Mouse (Mus musculus): Measurements from ENCODE around the gene Trpm6.

The Trpm6 gene

DNA sequence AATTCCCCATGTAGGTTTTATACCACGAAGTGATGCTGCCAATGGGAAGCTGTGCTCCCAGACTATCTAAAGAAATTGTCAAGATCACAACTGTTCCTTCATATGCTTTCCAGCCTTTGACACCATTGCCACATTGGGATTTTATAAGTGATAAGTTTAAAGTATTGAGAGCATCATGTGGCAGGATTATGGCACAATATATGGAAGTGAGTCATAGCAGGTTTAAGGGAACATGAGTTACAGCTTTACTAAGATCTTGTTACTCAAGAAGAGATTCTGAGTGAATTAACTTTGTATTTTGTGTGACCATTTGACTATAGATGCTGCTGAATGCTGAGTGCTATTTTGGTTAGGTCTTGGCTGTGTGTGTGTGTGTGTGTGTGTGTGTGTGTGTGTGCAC lies 21.8 kb downstream of the Trpm6 start:
- DNase-seq (ENCODE audit: low spot score in 2 of 2) = no peak

DNA sequence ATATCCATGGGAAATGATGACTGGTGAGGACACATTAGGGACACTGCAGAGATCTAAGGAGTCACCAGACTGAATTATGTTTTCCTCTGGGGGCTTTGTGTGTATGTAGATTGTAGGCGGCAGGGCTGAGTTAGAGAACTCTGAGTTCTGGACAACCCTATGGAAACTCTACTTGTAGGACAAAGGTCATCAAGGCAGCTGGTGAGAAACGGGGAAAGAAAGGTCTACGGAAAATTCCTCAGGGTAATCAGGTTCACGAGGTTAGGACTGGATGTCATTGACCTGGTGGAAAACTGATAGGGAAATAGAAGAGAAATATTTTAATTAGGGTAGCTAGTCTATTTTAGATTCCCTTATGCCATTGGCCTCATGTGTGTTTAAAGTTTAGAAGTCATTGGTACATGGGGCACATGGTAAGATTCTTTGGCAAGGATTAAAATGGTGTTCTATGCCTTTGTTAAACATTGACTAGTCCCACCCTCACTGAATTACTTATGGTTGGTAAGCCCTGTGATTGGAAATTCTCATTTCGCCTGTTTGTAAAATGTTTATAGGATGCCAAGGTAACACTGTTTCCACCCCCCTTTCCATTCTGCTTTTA lies 23.2 kb downstream of the Trpm6 start:
- no peak for DNase-seq (ENCODE audit: low spot score in 2 of 2)

DNA sequence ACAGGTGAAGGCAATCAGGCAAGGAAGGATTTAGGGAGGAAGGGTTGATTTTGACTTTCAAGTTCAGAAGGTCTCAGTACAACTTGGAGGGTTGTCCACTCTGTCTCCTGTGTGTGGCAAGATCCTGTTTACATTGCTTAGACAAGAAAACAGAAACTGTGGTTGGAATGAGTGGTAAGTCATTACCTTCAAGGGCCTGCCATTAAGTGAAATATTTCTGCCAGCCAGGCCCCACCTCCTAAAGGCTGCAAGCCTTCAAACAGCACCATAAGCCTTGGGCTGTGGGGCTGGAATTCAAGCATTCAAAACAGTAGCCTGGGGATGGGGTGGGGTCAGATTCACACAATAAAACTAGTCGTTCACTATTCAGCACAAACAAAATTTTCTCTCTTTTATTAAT lies 24.3 kb downstream of the Trpm6 start:
- no peak for DNase-seq (ENCODE audit: low spot score in 2 of 2)

DNA sequence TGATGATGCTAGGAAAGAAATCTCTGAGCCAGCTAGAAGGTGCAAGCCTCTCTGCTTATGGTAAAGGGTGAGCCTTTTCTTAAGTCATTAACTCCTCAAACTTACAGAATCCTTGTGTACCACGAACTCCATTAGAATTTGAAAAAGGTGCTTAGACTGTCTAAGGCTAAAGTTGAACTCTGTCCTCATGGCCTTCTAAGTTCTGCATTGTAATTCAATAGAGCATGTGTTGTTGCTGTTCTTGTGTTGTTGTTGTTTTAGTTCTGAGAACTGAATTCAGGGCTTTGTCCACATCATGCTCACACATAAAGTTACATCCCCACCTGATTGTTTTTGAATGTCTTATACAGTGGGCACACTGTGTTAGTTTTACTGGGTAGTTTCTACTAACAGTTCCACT lies 49.9 kb downstream of the Trpm6 start:
- no peak for DNase-seq (ENCODE audit: low spot score in 2 of 2)

DNA sequence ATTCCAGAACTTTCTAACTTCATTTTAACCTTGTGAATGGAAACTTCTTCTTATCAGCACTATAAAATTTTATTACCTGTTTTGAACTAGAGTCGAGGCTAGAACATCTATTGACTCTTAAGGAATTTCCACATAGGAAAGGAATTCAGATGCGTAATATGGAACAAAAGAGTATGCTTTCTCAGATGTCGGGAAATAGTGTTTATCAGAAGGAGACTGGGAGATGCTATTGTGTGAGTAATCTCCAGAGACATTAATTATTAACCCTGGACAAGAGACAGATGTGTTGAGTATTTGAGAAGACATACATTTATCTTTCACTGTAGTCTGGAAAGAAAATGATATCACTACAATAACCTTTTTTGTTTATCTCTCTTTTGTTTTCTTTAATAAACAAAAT lies 61.5 kb downstream of the Trpm6 start:
- DNase-seq (ENCODE audit: low spot score in 2 of 2) = no peak

DNA sequence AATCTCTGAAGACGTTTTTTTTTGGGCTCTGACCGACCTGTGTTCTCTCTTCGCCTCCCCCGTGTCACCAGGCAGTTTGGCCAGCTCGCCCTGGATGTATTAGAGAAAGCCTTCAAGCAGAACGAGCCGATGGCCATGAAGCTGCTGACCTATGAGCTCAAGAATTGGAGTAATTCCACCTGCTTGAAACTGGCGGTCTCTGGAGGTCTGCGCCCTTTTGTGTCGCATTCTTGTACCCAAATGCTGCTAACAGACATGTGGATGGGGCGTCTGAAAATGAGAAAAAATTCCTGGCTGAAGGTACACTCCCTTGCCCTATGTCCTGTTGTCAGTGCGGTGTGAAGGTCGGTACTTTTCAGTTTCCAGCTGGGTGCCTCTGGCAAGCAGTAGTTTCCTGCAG lies 65.4 kb downstream of the Trpm6 start:
- no peak for DNase-seq (ENCODE audit: low spot score in 2 of 2)

DNA sequence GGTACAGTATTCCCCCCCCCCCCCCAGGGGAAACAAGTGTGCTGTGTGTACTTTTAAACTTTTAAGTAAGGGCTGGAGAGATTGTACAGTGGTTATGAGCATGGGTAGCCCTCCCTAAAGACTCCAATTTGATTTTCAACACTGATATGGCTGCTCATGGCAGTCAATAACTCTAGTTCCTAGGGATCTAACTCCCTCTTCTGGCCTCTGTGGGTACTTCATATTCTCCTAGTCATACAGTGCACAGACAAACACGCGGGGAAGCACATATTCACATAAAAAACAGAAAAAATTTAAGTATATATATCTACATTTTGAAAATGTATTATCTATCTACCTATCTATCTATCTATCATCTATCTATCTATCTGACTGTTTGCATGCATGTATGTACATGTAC lies 67.6 kb downstream of the Trpm6 start:
- no peak for DNase-seq (ENCODE audit: low spot score in 2 of 2)

DNA sequence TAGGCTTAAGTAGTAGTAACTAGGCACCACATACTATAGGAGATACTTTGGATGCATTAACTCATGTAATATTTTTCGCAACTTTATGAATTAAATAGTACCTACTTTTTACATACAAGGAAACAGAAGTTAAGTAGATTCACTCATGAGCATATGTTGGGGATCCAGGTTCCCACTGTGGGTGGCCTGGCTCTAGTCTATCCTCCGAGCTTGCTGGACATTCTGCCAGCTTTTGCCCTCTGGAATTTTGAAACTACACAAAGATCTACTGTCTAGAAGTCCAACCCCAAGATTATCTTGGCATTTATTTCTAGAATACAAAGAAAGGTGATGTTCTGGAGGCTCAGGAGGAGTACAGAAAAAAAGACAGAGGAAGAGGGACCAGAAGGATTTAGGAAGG lies 78.8 kb downstream of the Trpm6 start:
- no peak for DNase-seq (ENCODE audit: low spot score in 2 of 2)

DNA sequence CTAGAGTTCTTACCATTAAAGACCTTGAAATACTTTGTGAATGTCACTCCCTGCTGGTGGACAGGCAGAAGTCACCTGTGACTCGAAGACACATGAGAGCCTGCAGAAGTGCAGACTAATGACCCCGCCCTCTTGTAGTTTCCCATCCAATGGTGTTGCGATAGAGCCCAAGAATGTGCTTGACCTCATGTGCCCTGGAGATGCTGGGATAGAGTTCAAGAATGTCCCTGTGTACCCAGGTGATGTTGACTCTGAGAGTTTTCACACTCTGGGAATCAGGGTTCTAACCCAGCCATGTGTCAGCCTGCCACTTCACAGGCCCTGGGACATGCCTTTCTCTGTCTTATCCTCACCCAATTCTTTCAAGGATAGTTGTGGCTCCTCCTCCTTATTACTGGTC lies 81.4 kb downstream of the Trpm6 start:
- no peak for DNase-seq (ENCODE audit: low spot score in 2 of 2)

DNA sequence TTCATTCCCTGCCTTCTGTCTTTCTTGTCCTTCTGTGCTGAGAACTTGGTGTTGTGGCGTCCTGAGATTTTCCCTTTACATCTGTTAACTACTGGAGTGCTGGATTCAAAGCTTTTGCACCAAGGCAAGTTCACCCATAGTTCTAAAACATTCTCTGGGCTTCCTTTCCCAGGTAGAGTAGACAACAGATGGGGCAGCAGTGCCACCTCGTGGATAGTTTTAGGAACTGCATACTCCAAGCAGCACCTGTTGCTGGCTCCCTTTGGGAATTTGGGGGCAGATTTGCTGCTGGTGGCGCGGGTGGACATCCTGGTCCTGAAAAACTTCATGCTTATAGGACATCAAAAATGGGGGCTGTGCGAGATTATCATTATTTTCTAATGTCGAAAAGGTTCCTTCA lies 85.2 kb downstream of the Trpm6 start:
- DNase-seq (ENCODE audit: low spot score in 2 of 2) = peak in 1 of 2 experiments; percentile 2

DNA sequence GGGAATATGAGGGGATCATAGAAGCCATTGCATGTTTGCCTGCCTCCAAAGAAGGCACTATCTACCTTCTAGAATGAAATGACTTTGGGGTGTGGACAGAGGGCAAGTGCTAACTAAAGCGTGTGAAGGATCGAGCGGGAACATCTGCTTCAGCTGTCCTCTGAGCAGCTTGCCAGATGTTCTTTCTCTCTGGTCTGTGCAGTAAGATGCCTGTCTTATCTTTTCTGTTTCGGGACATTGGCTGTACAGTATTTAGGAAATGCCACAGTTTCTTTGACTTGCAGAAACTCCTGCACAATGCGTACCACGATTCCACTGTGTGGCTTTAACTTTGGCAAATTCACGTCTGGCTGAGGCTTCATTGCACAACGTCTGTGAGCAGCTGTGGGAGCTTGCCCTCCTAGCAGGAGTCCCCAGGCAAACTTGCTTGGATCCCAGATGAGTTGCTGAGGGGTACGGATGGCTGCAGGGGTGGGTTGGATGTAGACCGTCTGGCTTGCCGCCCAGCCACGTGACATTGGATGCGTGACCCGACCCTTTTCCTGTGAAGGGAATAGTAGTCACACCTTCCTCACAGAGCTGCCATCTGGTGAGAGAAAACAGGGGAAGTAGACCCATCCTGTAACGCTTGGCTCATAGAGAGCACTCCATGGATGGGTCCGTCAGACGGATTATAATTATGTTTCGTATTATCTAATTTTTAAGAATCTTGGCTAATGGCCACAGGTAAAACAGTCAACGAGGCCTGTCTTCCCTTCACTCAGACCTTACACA lies 92.2 kb downstream of the Trpm6 start:
- DNase-seq (ENCODE audit: low spot score in 2 of 2) = no peak

DNA sequence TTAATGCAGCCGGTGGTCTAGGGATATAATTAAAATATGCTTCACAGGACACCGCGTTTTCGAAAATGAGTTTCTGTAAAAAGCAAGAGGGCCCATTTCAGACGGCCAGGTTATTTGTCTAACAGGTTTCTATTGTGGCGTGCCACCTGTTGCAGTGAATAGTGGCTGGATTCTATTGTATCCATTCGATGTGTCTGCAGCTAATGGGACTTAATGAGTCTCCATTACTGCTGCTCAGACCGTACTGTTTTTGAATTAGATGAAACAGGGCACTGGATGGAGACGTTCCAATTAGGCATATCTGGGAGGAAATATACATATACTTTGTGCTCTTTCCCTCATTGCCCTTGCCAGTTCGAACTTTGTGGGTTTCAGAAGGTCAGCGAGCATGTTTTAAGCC lies 92.8 kb downstream of the Trpm6 start:
- DNase-seq (ENCODE audit: low spot score in 2 of 2) = no peak

DNA sequence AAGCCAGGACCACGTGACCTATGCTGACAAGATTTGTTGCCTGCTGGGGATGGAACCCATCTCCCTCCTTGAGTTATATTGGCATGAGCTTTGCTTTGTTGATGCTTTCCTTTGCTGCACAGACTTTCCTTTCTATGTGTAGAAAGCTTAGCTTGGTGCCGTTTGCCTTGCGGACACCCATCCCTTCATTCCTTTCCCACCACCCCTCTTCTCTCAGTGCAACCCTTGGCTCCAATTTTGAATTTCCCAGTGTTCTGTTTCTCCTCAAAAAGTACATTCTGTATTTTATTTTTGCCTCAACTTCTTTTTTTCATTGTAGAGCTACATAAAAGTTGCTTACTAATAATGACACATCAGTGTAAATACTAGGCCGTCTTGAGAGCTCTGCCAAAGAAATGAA lies 96.6 kb downstream of the Trpm6 start:
- DNase-seq (ENCODE audit: low spot score in 2 of 2) = no peak

DNA sequence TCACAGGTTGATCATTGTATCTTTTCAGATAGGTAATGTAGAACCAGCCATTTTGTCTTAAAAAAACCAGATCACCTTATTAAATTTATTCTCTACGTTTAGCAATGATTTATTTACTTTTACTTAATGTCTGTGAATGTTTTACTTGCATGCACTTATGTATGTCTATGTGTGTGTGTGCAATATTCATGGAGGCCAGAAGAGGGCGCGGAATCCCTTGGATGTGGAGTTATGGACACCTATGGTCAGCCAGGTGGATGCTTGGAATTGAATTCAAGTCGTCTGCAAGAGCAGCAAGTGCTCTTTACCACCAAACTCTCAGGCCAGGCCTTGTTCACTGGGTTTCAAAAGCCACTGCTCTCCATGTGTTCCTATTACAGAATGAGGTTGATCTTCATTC lies 118.5 kb downstream of the Trpm6 start:
- DNase-seq (ENCODE audit: low spot score in 2 of 2) = no peak

DNA sequence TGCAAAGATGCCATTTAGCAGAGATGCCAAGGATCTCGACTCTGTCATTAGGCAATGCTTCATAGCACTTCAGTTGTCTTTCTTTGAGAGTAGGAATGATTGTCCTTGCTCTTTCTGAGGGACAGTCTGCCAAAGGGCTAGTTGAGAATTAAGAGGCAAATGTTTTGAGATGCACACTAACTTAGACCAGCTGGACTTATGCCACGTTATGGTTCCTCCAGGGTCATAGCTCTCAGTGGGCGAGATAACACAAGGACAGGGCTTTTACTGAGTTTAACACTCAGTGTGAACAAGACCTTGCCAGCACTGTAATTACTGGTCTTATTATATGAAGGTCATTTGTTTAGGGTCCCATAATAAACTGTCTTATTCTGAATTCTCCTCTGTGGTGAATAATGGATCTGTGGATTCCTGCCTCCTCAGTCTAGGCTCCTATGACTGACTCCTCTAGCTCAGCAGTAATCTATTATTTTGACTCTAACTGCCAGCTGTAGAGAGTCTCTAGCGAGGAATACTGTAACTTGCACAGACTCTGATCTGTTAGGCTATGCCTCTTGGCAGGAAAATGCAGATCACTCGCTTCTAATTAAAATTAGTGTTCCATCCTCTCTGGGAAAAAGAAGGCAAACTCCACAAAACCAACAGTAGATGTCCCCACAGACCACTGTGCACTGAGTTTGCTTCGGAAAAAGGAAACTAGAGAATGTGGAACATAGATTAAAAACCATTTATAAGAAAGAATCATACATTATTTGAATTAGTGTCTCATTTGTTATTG lies 123.2 kb downstream of the Trpm6 start:
- DNase-seq (ENCODE audit: low spot score in 2 of 2) = no peak

DNA sequence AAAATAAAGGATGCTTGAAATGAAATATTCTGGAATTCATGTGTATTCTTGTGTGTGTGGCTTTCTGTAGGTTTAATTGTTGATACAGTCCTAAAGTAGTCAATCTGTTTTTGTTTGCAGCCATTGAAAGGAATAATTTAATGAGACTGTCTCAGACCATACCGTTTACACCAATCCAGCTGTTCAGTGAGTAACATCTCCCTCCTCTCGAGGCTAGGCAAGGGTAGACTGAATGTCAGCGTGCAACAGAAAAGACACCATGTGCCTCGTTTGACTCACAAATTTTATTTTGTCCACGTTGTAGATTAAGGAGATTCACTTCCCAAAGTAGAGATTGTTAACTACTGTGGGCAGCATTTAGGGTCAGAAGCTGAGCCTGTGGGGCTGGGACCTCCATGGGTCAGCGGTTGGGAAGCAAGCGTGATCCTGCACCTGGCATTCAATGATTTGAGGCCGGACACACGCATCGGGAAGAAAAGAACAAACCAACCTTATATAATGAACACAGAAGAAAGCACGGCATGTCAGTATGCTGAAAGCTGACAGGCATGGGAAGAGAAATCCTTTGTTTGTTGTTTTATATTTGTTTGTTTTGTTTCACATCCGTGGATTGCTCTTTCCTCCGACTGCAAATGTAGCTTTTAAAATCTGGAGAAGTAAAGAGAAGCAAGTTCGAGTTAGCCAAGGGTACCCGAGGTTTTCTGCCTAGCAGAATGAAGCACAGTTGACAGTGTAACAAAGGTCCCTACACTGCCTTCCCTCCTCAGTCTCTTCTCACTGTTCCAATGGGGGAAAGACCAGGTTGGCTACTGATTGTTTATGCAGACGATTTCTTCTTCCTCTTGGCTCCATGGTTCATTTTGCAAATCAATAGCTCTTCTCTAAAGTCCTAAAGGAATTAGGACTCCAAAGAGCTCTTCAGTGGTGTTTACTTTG lies 124.2 kb downstream of the Trpm6 start:
- DNase-seq (ENCODE audit: low spot score in 2 of 2) = no peak

DNA sequence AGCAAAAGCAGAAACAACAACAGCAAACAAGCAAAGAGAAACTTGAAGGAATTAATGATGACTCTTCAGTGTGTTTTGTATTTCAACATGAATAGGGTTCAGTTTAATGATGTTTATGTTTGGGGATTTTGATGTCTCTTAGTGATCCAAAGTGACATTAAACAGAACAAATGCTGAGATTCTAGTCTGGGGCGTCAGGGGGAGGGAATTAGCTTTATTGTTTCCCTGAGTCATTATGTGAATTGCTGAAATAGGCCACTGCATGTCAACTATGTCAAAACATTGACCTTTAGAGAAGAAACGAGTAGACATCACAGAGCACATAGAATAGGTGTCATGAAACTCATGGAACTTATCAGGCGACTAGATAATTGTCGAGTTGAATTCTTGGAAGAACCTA lies 129.5 kb downstream of the Trpm6 start:
- no peak for DNase-seq (ENCODE audit: low spot score in 2 of 2)

DNA sequence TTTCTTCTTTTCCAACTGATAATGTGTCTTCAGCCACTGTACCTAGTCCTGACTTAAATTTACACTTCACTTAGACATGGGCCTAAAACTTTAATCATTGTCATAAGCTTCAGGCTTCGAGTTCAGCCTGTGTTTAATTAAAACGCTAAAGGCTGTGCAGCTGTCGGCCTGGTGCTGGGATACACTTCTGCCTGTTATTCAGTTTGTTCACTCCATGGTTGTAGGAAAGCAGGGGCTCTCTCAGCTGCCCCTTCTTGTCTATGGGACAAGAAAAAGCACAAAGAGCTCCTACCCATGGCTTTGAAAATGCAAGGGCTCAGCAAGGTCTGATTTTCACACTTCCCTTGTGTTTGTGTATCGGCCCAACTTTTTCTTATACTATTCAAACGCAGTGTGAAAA lies 131.4 kb downstream of the Trpm6 start:
- no peak for DNase-seq (ENCODE audit: low spot score in 2 of 2)

DNA sequence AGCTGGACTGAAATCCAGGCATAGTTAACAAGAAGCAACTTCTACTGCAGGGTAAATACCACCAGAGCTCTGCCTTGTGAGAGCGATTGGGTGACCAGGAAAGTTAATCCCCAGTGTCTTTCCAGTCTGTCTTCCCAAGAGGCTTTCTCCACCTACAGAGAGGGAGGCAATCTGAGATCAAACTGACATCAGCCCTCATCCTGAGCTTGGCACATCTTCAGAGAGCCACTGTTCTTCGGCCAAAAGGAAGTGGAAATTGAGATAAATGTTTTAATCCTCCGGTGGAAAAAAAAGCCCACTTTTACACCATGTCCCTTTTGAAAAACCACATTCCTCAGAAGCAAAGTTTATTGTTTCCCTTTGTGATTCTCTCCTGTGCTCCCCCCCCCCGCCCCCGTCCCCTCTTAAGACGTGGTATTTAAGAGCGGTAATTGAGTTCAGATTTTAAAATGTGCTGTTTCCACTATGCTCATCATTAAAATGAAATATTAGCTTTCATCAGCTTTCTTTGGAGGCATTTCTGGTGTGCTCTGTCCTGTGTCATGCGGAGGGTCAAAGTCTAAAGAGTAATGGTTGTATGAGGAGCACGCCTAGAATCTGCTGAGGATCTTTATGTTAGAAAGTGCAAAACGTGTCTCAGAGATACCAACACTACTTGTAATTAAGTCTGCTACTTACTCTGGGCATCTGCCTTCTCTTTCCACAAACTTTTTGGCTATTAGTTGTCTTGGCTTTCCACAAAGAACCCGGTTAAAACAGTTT lies 138.0 kb downstream of the Trpm6 start:
- DNase-seq (ENCODE audit: low spot score in 2 of 2) = no peak

DNA sequence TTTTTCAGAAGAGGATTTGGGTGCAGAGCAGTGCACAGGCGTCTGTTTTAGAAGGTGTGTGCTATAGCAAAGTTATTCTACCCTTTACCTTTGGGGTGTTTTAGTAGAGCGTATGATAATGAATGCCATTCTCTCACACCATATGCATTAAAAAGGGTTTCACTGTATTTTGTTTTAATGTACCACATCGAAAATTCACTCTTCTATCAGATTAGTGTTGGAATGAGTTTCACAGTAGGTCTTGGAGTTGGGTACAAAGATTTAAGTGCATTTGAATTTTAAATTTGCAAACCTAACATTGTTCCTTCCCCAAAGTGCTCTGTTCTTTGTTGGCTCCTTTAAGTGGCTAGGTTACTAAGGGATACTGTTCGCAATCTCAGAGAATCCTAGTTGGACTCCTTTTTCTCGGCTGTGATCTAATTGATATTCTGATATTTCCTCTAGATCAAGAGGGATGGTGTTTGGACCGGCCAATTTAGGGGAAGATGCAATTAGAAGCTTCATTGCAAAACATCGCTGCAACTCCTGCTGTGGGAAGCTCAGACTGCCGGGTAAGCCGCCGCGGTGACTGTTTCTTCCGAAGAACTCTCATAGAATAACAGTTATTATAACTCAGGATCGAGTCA lies 138.8 kb downstream of the Trpm6 start:
- no peak for DNase-seq (ENCODE audit: low spot score in 2 of 2)

Measured in spleen, postnatal 36 days (tissue).